Mouse (Mus musculus) retina, postnatal 1 day (tissue): ENCODE measurements around the gene Slc23a3.
A peak's percentile ranks its signal among the peaks of the same experiment; 100 is the strongest.

ENCODE experiments used
- DNase-seq: peaks from one replicate; pipeline ENCODE4 v3.0.0-alpha.2; 2012

The Slc23a3 gene

GRCm38 (mm10) chr1:75138448-75138847 lies 4.8 kb upstream of the Slc23a3 start:
- no peak for DNase-seq

GRCm38 (mm10) chr1:75136730-75137129 lies 3.0 kb upstream of the Slc23a3 start:
- no peak for DNase-seq

- DNase-seq = no peak
These were observed 2.6 kb upstream of the Slc23a3 start for GRCm38 (mm10) chr1:75136293-75136692.

GRCm38 (mm10) chr1:75128641-75129040 lies 5.0 kb downstream of the Slc23a3 start:
- no peak for DNase-seq

- DNase-seq = no peak
These were observed 8.3 kb downstream of the Slc23a3 start for GRCm38 (mm10) chr1:75125418-75125817.

- DNase-seq = peak; percentile 98
These were observed 9.1 kb downstream of the Slc23a3 start, which contains the start of gene Nhej1 for GRCm38 (mm10) chr1:75124346-75125321. TSS of gene Nhej1 (minus strand) at chr1:75125200.

GRCm38 (mm10) chr1:75122211-75122610 lies 11.5 kb downstream of the Slc23a3 start:
- no peak for DNase-seq
